Mouse (Mus musculus) E14TG2a.4 (cell line): ENCODE measurements around the gene Fndc7.

Source experiments
- CTCF ChIP-seq: conservative IDR thresholded peaks from 2 replicates; pipeline ENCODE4 v1.5.1; 2014; ENCODE audit warnings: low read length
- POU5F1 ChIP-seq: IDR thresholded peaks from 2 replicates; pipeline ENCODE4 v1.6.1; 2014; ENCODE audit warnings: low read length, borderline replicate concordance

GRCm38 (mm10) chr3:108870631-108871030 is 19.2 kb downstream of the Fndc7 start:
- no peak for TF ChIP-seq CTCF
- no peak for TF ChIP-seq POU5F1
